ENCODE assay signal across 8 mouse cellular contexts in the genomic region with DNA sequence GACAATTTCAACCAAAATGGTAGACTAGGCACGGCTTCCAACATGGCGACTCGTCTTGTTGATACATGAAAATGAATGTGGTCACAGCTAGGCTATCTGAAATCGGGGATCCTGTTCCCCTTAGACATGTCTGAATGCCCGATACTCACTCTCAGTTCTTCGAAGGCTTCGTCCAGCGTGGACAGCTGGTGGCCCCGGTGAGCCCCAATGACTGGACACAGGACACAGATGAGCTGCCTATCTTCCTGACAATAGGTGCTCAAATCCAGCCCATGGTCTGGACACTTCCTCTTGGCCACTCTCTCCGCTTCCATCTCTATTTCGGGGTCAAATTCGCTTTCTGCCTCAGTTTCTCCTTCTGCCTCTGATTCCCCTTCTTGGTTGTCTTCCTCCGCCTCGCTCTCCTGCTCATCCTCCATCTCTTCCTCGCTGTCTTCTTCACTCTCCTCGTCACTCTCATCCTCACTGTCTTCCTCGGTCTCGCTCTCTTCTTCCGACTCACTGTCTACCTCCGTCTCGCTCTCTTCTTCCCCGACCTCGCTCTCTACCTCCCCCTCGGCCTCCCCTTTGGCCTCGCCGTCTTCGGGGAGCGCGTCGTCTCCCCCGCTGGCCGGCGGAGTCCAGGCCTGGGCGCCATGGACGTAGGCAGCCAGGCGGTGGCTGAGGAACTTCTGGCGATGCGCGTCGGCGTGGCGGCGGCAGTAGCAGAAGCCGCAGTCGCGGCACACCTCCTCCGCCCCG. TPM values are rescaled to one million over a fixed set of nuclear protein-coding genes. Genes with fewer than 3 reads are reported as not detected.
DNase-seq lines count a peak whose midpoint lies in the region; TF ChIP-seq lines count a peak whose summit lies in the region.

No protein-coding gene starts in this region.

- H3K27me3 ChIP-seq in testis, adult 2 months (ENCODE audit: control insufficient read depth, insufficient read depth, low read length): no peaks in the 10 kb centered on the region
- no peaks in the 10 kb centered on the region for H3K27me3 ChIP-seq in limb, embryonic 10.5 days (ENCODE audit: low read depth, poor library complexity, severe bottlenecking)
- no peaks in the 10 kb centered on the region for H3K27me3 ChIP-seq in small intestine, adult 2 months (ENCODE audit: control insufficient read depth, insufficient read depth, low read length)

- peak overlapping the region; percentile 95 for H3K4me3 ChIP-seq in testis, adult 2 months (ENCODE audit: control insufficient read depth, low read depth, low read length)
- H3K4me3 ChIP-seq in limb, embryonic 10.5 days: peak overlapping the region; percentile 79
- H3K4me3 ChIP-seq in small intestine, adult 2 months (ENCODE audit: low read depth, low read length): peak overlapping the region; percentile 73

- peak; percentile 42; the same call in 1 of the 2 replicates for TF ChIP-seq POLR2A in testis, adult 2 months (IDR thresholded peaks at IDR 0.05; ENCODE audit: control insufficient read depth, low read depth, low read length)
- no peak for TF ChIP-seq POLR2A in small intestine, adult 2 months (IDR thresholded peaks at IDR 0.05; ENCODE audit: low read depth, low read length)

- no peak for TF ChIP-seq CTCF in testis, adult 2 months (IDR thresholded peaks at IDR 0.05; ENCODE audit: control insufficient read depth, insufficient read depth, insufficient replicate concordance, low read depth, low read length)
- no peak for TF ChIP-seq CTCF in small intestine, adult 2 months (IDR thresholded peaks at IDR 0.05; ENCODE audit: extremely low read depth, insufficient read length, insufficient replicate concordance, low read depth, low read length)

- no peaks in the 10 kb centered on the region for H3K36me3 ChIP-seq in testis, adult 2 months (ENCODE audit: control insufficient read depth, insufficient read depth, low read length)
- H3K36me3 ChIP-seq in limb, embryonic 10.5 days: 0 out of 2 replicates have a peak, but pooled peaks cover 4% of the 10 kb centered on the region
- no peaks in the 10 kb centered on the region for H3K36me3 ChIP-seq in small intestine, adult 2 months (ENCODE audit: control insufficient read depth, insufficient read depth, low read length)

- no peaks in the 10 kb centered on the region for H3K9me3 ChIP-seq in limb, embryonic 10.5 days (replicated peaks)

- peak; percentile 52 for DNase-seq in cerebellum, adult 9-10 months
- DNase-seq in cerebellum, adult 9-11 months: no peak
- no peak for DNase-seq in testis, postnatal 10 days (ENCODE audit: low spot score)
- DNase-seq in limb, embryonic 10.5 days (ENCODE audit: low spot score): no peak
- DNase-seq in c-Kit-positive CD71-positive TER-119-positive erythroid progenitor cells, embryonic 14.5 days (ENCODE audit: low spot score): no peak
- DNase-seq in urinary bladder, postnatal 36 days (ENCODE audit: low spot score in 2 of 2): no peak

- 39% methylated on average over 48 of the region's 48 CpGs for whole genome bisulfite sequencing in limb, embryonic 10.5 days
- WGBS in small intestine, adult 2 months: 43% methylated on average over 48 of the region's 48 CpGs

- H3K4me1 ChIP-seq in testis, adult 2 months (ENCODE audit: control insufficient read depth, insufficient read depth, low read length): peaks cover 2% of the 10 kb centered on the region; the same call in 1 of the 2 replicates
- peaks cover 24% of the 10 kb centered on the region for H3K4me1 ChIP-seq in limb, embryonic 10.5 days
- H3K4me1 ChIP-seq in small intestine, adult 2 months (ENCODE audit: control insufficient read depth, insufficient read depth, insufficient read length, low read length): peaks cover 9% of the 10 kb centered on the region

- peak overlapping the region; percentile 90 for H3K27ac ChIP-seq in testis, adult 2 months (ENCODE audit: control insufficient read depth, insufficient read depth, low read depth, low read length)
- peak overlapping the region; percentile 98 for H3K27ac ChIP-seq in limb, embryonic 10.5 days
- H3K27ac ChIP-seq in small intestine, adult 2 months (ENCODE audit: insufficient read depth, low read depth, low read length): no peak overlapping the region

RNA-seq across cellular contexts. Expression of gene Trim44, which starts 7.6 kb away (rescaled TPM):
- 10.5 and 12.7 TPM in 2 replicates for polyA plus RNA-seq in testis, adult 2 months (2012; rRNA removed)
- polyA plus RNA-seq in limb, embryonic 10.5 days (2016; fragmentation: Nextera tagmentation; extraction: Ambion mirVana): 26.3 and 30.3 TPM in 2 replicates
- 4.1 and 4.2 TPM in 2 replicates for polyA plus RNA-seq in small intestine, adult 2 months (2012; rRNA removed)

RNA-seq across cellular contexts. Expression of gene Fjx1, which starts 52.3 kb away (rescaled TPM):
- polyA plus RNA-seq in testis, adult 2 months (2012; rRNA removed): 0.30 and 0.35 TPM in 2 replicates
- polyA plus RNA-seq in limb, embryonic 10.5 days (2016; fragmentation: Nextera tagmentation; extraction: Ambion mirVana): 16.0 and 16.4 TPM in 2 replicates
- polyA plus RNA-seq in small intestine, adult 2 months (2012; rRNA removed): 1.0 and 1.3 TPM in 2 replicates
